Mouse (Mus musculus) embryonic fibroblast, embryonic 13.5 days (primary cell): ENCODE measurements around the gene Efna1. TPM values are rescaled to one million over a fixed set of nuclear protein-coding genes. Genes with fewer than 3 reads are reported as not detected.

Experiments used
- H3K27ac ChIP-seq: 2 replicates; pipeline ENCODE4 v1.5.1; 2012; ENCODE audit warnings: low read length, control low read depth, inconsistent platforms; ENCODE audit not compliant: insufficient read depth
- H3K4me1 ChIP-seq: 2 replicates; pipeline ENCODE4 v1.6.1; 2011; ENCODE audit warnings: low read length; ENCODE audit not compliant: control insufficient read depth, insufficient read depth
- H3K4me3 ChIP-seq: 2 replicates; pipeline ENCODE4 v1.5.1; 2011; ENCODE audit warnings: mild to moderate bottlenecking, control low read depth, low read length; ENCODE audit not compliant: insufficient read depth
- CTCF ChIP-seq: IDR thresholded peaks from 2 replicates; pipeline ENCODE4 v1.5.1; 2011; ENCODE audit warnings: mild to moderate bottlenecking, control low read depth, low read length, moderate library complexity, borderline replicate concordance; ENCODE audit not compliant: insufficient read depth
- POLR2A ChIP-seq: IDR thresholded peaks from 2 replicates; pipeline ENCODE4 v1.6.1; 2011; ENCODE audit warnings: low read depth, mild to moderate bottlenecking, control low read depth, low read length, moderate library complexity
- polyA plus RNA-seq: library from polyadenylated mRNA; stranded (reverse); fragments of >200 nt; gene quantifications from 2 replicates; pipeline ENCODE4 v1.2.4, GENCODE M21; 2011; ENCODE audit warnings: low read depth; ENCODE audit not compliant: missing spikeins, insufficient read length

The Efna1 gene
- 4.1 and 7.1 TPM in 2 replicates for polyA plus RNA-seq

- peak within 1 kb of the TSS; percentile 36 for H3K4me3 ChIP-seq
- peaks cover 2% of the 10 kb centered on the region; the same call in 1 of the 2 replicates for H3K4me1 ChIP-seq
- TF ChIP-seq CTCF (no peak), POLR2A (peak; percentile 52; the same call in 1 of the 2 replicates)
- H3K27ac ChIP-seq: no peak within 1 kb of the TSS
Measured at GRCm38 (mm10) chr3:89280606-89281511, at the start of gene Efna1. Gene Efna1, minus strand, starts transcription at chr3:89281142.

GRCm38 (mm10) chr3:89330346-89330745 is 49.4 kb upstream of the Efna1 start:
- H3K4me3 ChIP-seq: no peak overlapping the region
- H3K27ac ChIP-seq: no peak overlapping the region
- no peaks in the 10 kb centered on the region for H3K4me1 ChIP-seq
- TF ChIP-seq POLR2A (no peak), CTCF (no peak)

GRCm38 (mm10) chr3:89328623-89329022 is 47.7 kb upstream of the Efna1 start:
- TF ChIP-seq POLR2A: no peak
- no peak for TF ChIP-seq CTCF
- no peaks in the 10 kb centered on the region for H3K4me1 ChIP-seq
- no peak overlapping the region for H3K27ac ChIP-seq

GRCm38 (mm10) chr3:89327371-89327870 is 46.5 kb upstream of the Efna1 start:
- TF ChIP-seq POLR2A: no peak
- H3K4me1 ChIP-seq: no peaks in the 10 kb centered on the region
- H3K4me3 ChIP-seq: no peak overlapping the region
- H3K27ac ChIP-seq: no peak overlapping the region

More at GRCm38 (mm10) chr3:89328623-89329022, 47.7 kb upstream of the Efna1 start:
- H3K4me3 ChIP-seq: no peak overlapping the region

- H3K27ac ChIP-seq: no peak overlapping the region
- H3K4me3 ChIP-seq: no peak overlapping the region
- no peaks in the 10 kb centered on the region for H3K4me1 ChIP-seq
- TF ChIP-seq CTCF: no peak
- no peak for TF ChIP-seq POLR2A
Measured at GRCm38 (mm10) chr3:89325882-89326281, 44.9 kb upstream of the Efna1 start.

- Histone ChIP-seq H3K4me1 (no peaks in the 10 kb centered on the region), H3K4me3 (peak within 1 kb of the TSS; percentile 46), H3K27ac (no peak within 1 kb of the TSS)
- TF ChIP-seq POLR2A (no peak), CTCF (no peak)
Measured at GRCm38 (mm10) chr3:89322514-89323165, 41.7 kb upstream of the Efna1 start, which contains the start of gene Efna3. Gene Efna3, minus strand, starts transcription at chr3:89322965.

- peak overlapping the region; percentile 46 for H3K4me3 ChIP-seq
- TF ChIP-seq CTCF (no peak), POLR2A (no peak)
- H3K4me1 ChIP-seq: no peaks in the 10 kb centered on the region
- no peak overlapping the region for H3K27ac ChIP-seq
Measured at GRCm38 (mm10) chr3:89322131-89322500, 41.2 kb upstream of the Efna1 start.

- peak overlapping the region; percentile 46 for H3K4me3 ChIP-seq
- H3K4me1 ChIP-seq: no peaks in the 10 kb centered on the region
- H3K27ac ChIP-seq: no peak overlapping the region
- TF ChIP-seq CTCF: 0 out of 2 replicates have a peak, but pooled peaks have one; percentile 7
- no peak for TF ChIP-seq POLR2A
Measured at GRCm38 (mm10) chr3:89321183-89322130, 40.5 kb upstream of the Efna1 start.
